Mouse (Mus musculus): ENCODE data around the gene Nhlrc2. TPM values are rescaled to one million over a fixed set of nuclear protein-coding genes. Genes with fewer than 3 reads are reported as not detected.

Nhlrc2 gene
- total and polyA plus RNA-seq, 3 experiments, result 22.4 to 37.6 (median 34.7) TPM

GRCm38 (mm10) chr19:56566940-56567339 lies 18.9 kb downstream of the Nhlrc2 start:
- H3K79me2 ChIP-seq (ENCODE audit: control insufficient read depth, insufficient read depth, low read length, poor library complexity), result peaks cover 34% of the 10 kb centered on the region
- TF ChIP-seq MYC (IDR thresholded peaks at IDR 0.05; ENCODE audit: low read depth, low read length) (no peak), USF2 (IDR thresholded peaks at IDR 0.05; ENCODE audit: borderline replicate concordance in 1 of 2, insufficient read depth in 1 of 2, low read depth in 1 of 2, low read length in 2 of 2) (no peak), MXI1 (IDR thresholded peaks at IDR 0.05; ENCODE audit: low read depth, low read length) (peak; percentile 52; the same call in 1 of the 2 replicates), POLR2AphosphoS2 (IDR thresholded peaks at IDR 0.05; ENCODE audit: low read length) (no peak), ETS1 (IDR thresholded peaks at IDR 0.05; ENCODE audit: low read depth, low read length) (no peak), POLR2AphosphoS5 (IDR thresholded peaks at IDR 0.05; ENCODE audit: borderline replicate concordance, low read depth, low read length) (no peak), RAD21 (IDR thresholded peaks at IDR 0.05; ENCODE audit: low read depth, low read length) (no peak), NELFE (IDR thresholded peaks at IDR 0.05; ENCODE audit: low read depth, low read length) (no peak), MAX (IDR thresholded peaks at IDR 0.05; ENCODE audit: low read length) (no peak), USF1 (IDR thresholded peaks at IDR 0.05; ENCODE audit: low read depth, low read length) (no peak), NRF1 (IDR thresholded peaks at IDR 0.05; ENCODE audit: insufficient read depth, low read depth, low read length, poor library complexity, severe bottlenecking) (no peak), BHLHE40 (IDR thresholded peaks at IDR 0.05; ENCODE audit: borderline replicate concordance, low read depth, low read length) (peak; percentile 42; the same call in 1 of the 2 replicates), HCFC1 (IDR thresholded peaks at IDR 0.05; ENCODE audit: low read depth, low read length) (no peak), JUND (IDR thresholded peaks at IDR 0.05; ENCODE audit: low read depth, low read length) (no peak), MEF2A (IDR thresholded peaks at IDR 0.05; ENCODE audit: extremely low read depth, insufficient replicate concordance, low read depth, low read length, poor library complexity, severe bottlenecking) (no peak), SMC3 (IDR thresholded peaks at IDR 0.05; ENCODE audit: low read depth, low read length) (no peak), TBP (IDR thresholded peaks at IDR 0.05; ENCODE audit: low read depth, low read length) (no peak), ELF1 (IDR thresholded peaks at IDR 0.05; ENCODE audit: low read depth, low read length) (no peak), TAL1 (IDR thresholded peaks at IDR 0.05; ENCODE audit: low read length) (peak; percentile 27; the same call in 1 of the 2 replicates), MYB (IDR thresholded peaks at IDR 0.05; ENCODE audit: low read depth, low read length) (no peak), ZKSCAN1 (IDR thresholded peaks at IDR 0.05; ENCODE audit: low read depth, low read length) (no peak), TCF12 (IDR thresholded peaks at IDR 0.05; ENCODE audit: low read depth, low read length) (peak; percentile 27; the same call in 1 of the 2 replicates), UBTF (IDR thresholded peaks at IDR 0.05; ENCODE audit: borderline replicate concordance, insufficient read depth, low read depth, low read length) (no peak), RCOR1 (IDR thresholded peaks at IDR 0.05; ENCODE audit: low read depth, low read length) (no peak), GATA1 (IDR thresholded peaks at IDR 0.05; ENCODE audit: low read depth, low read length) (0 out of 2 replicates have a peak, but pooled peaks have one; percentile 28), MAZ (IDR thresholded peaks at IDR 0.05; ENCODE audit: low read depth, low read length) (no peak), ZMIZ1 (IDR thresholded peaks at IDR 0.05; ENCODE audit: low read depth, low read length) (no peak), MAFK (IDR thresholded peaks at IDR 0.05; ENCODE audit: borderline replicate concordance, low read depth, low read length) (no peak), ZNF384 (IDR thresholded peaks at IDR 0.05; ENCODE audit: low read depth, low read length) (no peak)
- no peaks in the 10 kb centered on the region for H3K27me3 ChIP-seq (ENCODE audit: control insufficient read depth in 1 of 2, insufficient read depth in 2 of 2, low read length in 2 of 2)
- peaks cover 21 to 30% of the 10 kb centered on the region in 2 experiments for H3K36me3 ChIP-seq (ENCODE audit: control insufficient read depth in 1 of 2, insufficient read depth in 2 of 2, low read length in 2 of 2)
- H3K4me3 ChIP-seq (ENCODE audit: control insufficient read depth in 1 of 2, insufficient read depth in 1 of 2, low read depth in 2 of 2, low read length in 2 of 2), result no peak overlapping the region
- H3K27ac ChIP-seq (ENCODE audit: control insufficient read depth, low read depth, low read length), result no peak overlapping the region
- no peak overlapping the region for H3K9ac ChIP-seq (ENCODE audit: control insufficient read depth, low read depth, low read length, poor library complexity, severe bottlenecking)
- H3K4me1 ChIP-seq (ENCODE audit: control insufficient read depth in 1 of 2, insufficient read depth in 2 of 2, low read length in 2 of 2), result peaks cover 12 to 13% of the 10 kb centered on the region in 2 experiments
- no peaks in the 10 kb centered on the region for H3K9me3 ChIP-seq (replicated peaks; ENCODE audit: insufficient read depth, low read length)
- no peak for DNase-seq (ENCODE audit: low read depth, low spot score)
